Mouse (Mus musculus) stomach, postnatal 0 days (tissue): ENCODE results near the gene Nanos1.

Experiments used
- CTCF ChIP-seq: IDR thresholded peaks from 2 replicates; pipeline ENCODE4 v1.5.1; 2016; ENCODE audit warnings: antibody characterized with exemption, low read depth, mild to moderate bottlenecking, moderate library complexity
- EP300 ChIP-seq: optimal IDR thresholded peaks from 2 replicates; pipeline ENCODE3; 2016; ENCODE audit warnings: antibody characterized with exemption

DNA sequence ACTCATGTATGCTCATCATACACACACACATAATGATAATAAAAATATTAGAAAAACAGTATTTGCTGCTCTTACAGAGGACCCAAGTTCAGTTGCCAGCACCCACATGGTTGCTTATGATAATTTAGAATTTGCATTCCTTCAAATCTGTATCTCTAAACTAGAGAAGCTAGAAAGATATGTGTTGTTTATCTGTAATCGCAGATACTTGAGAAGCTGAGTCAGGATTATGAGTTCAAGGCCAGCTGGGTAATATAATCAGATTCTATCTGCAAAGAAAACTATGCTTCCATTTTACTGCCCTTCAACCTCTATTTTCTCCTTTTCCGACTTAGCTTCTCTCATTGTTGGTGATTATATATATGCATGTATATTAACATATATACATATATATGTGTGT lies 41.6 kb downstream of the Nanos1 start:
- no peak for TF ChIP-seq CTCF
- TF ChIP-seq EP300 = no peak
